Mouse (Mus musculus): ENCODE data around the gene Pdia2.

DNA sequence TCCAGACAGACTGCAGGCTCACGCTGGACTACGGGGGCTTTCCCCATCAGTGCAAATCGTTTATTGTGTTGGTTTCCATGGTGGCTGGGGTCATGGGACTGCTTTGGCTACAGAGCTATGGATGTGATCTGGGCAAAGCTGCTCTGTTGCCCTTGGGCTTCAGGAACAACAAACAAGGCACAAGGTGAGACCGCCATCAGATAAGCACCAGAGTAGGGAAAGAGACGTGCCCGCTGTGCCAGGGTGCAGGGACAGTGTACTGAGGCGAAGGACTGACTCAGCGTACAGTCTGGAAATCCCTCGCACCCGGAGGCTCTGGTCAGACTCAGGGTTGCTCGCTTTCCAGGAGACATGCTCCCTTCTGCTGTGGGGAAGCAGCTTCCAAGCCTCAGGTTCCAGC, 13.8 kb upstream of the Pdia2 start:
- no peak for TF ChIP-seq POLR2A (IDR thresholded peaks at IDR 0.05; ENCODE audit: extremely low read depth, insufficient read depth, low read length)
- no peak for TF ChIP-seq CTCF (IDR thresholded peaks at IDR 0.05; ENCODE audit: extremely low read depth, insufficient read depth, low read length)

Measured in cortical plate, adult 2 months (tissue).